Mouse (Mus musculus) induced T-regulatory cell, adult 2 months (primary cell): ENCODE results near the gene Nfia.

Experiments used
- DNase-seq: peaks from one replicate; pipeline ENCODE4 v3.0.0-alpha.2; 2012; ENCODE audit warnings: low read depth

The Nfia gene

GRCm38 (mm10) chr4:97772641-97773040, at the start of gene Nfia:
Gene Nfia, plus strand, starts transcription at chr4:97772734.
- peak; percentile 84 for DNase-seq

- DNase-seq, result no peak
Measured at GRCm38 (mm10) chr4:97723374-97723773, 49.2 kb upstream of the Nfia start.

GRCm38 (mm10) chr4:97728520-97728919, 44.0 kb upstream of the Nfia start:
- DNase-seq, result no peak

GRCm38 (mm10) chr4:97729999-97730398, 42.5 kb upstream of the Nfia start:
- no peak for DNase-seq

- no peak for DNase-seq
Measured at GRCm38 (mm10) chr4:97730416-97730815, 42.1 kb upstream of the Nfia start.

GRCm38 (mm10) chr4:97733392-97733791, 39.1 kb upstream of the Nfia start:
- DNase-seq, result no peak

- no peak for DNase-seq
Measured at GRCm38 (mm10) chr4:97743932-97744331, 28.6 kb upstream of the Nfia start.

- DNase-seq, result peak; percentile 77
Measured at GRCm38 (mm10) chr4:97745296-97746105, 27.0 kb upstream of the Nfia start.

GRCm38 (mm10) chr4:97746106-97746900, 26.2 kb upstream of the Nfia start:
- DNase-seq, result peak; percentile 24

- no peak for DNase-seq
Measured at GRCm38 (mm10) chr4:97750401-97750800, 22.1 kb upstream of the Nfia start.

GRCm38 (mm10) chr4:97751030-97751482, 21.5 kb upstream of the Nfia start:
- DNase-seq, result peak; percentile 95

GRCm38 (mm10) chr4:97751483-97752251, 20.9 kb upstream of the Nfia start:
- DNase-seq, result peak; percentile 71

GRCm38 (mm10) chr4:97752276-97753010, 20.1 kb upstream of the Nfia start:
- no peak for DNase-seq

GRCm38 (mm10) chr4:97753521-97753920, 19.0 kb upstream of the Nfia start:
- DNase-seq, result no peak

GRCm38 (mm10) chr4:97754241-97754640, 18.3 kb upstream of the Nfia start:
- DNase-seq, result no peak

- DNase-seq, result peak; percentile 65
Measured at GRCm38 (mm10) chr4:97757207-97757977, 15.1 kb upstream of the Nfia start.

GRCm38 (mm10) chr4:97757978-97758461, 14.5 kb upstream of the Nfia start:
- peak; percentile 49 for DNase-seq

- no peak for DNase-seq
Measured at GRCm38 (mm10) chr4:97758661-97759060, 13.9 kb upstream of the Nfia start.

- DNase-seq, result no peak
Measured at GRCm38 (mm10) chr4:97764616-97765015, 7.9 kb upstream of the Nfia start.

GRCm38 (mm10) chr4:97765341-97766020, 7.1 kb upstream of the Nfia start:
- no peak for DNase-seq
